Mouse (Mus musculus): ENCODE data around the gene Rsrp1. TPM values are rescaled to one million over a fixed set of nuclear protein-coding genes. Genes with fewer than 3 reads are reported as not detected.

The Rsrp1 gene
- polyA plus RNA-seq, 1 experiment from 2014 or later, result 581 TPM

GRCm38 (mm10) chr4:134928464-134928836 lies 5.1 kb downstream of the Rsrp1 start:
- Histone ChIP-seq H3K27me3 (ENCODE audit: control insufficient read depth, insufficient read depth, low read depth, low read length) (no peaks in the 10 kb centered on the region), H3K9me3 (replicated peaks; ENCODE audit: control insufficient read depth, low read length, poor library complexity, severe bottlenecking) (no peaks in the 10 kb centered on the region), H3K9ac (ENCODE audit: low read depth, low read length) (no peak overlapping the region), H3K27ac (ENCODE audit: low read length) (no peak overlapping the region), H3K36me3 (ENCODE audit: control insufficient read depth, insufficient read depth, low read length) (peaks cover 24% of the 10 kb centered on the region), H3K4me1 (ENCODE audit: control insufficient read depth, insufficient read depth, low read length) (peaks cover 29% of the 10 kb centered on the region), H3K4me3 (ENCODE audit: low read depth, low read length) (no peak overlapping the region), H3K4me2 (ENCODE audit: low read length) (no peak overlapping the region)
- ATAC-seq, result no peak
- WGBS, result 93% methylated on average over 1 of the region's 1 CpGs

DNA sequence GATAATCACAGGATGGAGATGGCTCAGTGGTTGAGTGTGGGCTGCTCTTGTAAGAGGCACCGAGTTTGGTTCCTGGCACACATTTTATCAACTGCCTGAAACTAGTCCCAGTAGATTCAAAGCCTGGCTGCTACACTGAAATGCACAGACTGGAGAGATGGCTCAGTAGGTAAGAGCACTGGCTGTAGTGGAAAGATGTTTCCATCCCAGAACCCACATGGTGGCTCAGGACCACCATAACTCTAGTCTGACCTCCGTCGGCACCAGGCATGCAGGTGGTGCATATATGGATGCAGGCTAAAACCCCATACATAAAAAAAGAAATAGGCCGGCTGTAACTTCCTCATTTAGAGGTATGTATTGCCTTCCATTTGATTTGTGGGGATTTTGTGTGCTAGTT lies 6.1 kb downstream of the Rsrp1 start:
- no peak overlapping the region for H3K27ac ChIP-seq (ENCODE audit: low read length)
- no peak for ATAC-seq
- H3K4me2 ChIP-seq (ENCODE audit: low read length), result no peak overlapping the region
- H3K4me3 ChIP-seq (ENCODE audit: low read depth, low read length), result no peak overlapping the region
- no peak overlapping the region for H3K9ac ChIP-seq (ENCODE audit: low read depth, low read length)
- peaks cover 30% of the 10 kb centered on the region for H3K36me3 ChIP-seq (ENCODE audit: control insufficient read depth, insufficient read depth, low read length)
- H3K27me3 ChIP-seq (ENCODE audit: control insufficient read depth, insufficient read depth, low read depth, low read length), result no peaks in the 10 kb centered on the region
- peaks cover 29% of the 10 kb centered on the region for H3K4me1 ChIP-seq (ENCODE audit: control insufficient read depth, insufficient read depth, low read length)
- 89% methylated on average over 4 of the region's 4 CpGs for WGBS
- H3K9me3 ChIP-seq (replicated peaks; ENCODE audit: control insufficient read depth, low read length, poor library complexity, severe bottlenecking), result no peaks in the 10 kb centered on the region

DNA sequence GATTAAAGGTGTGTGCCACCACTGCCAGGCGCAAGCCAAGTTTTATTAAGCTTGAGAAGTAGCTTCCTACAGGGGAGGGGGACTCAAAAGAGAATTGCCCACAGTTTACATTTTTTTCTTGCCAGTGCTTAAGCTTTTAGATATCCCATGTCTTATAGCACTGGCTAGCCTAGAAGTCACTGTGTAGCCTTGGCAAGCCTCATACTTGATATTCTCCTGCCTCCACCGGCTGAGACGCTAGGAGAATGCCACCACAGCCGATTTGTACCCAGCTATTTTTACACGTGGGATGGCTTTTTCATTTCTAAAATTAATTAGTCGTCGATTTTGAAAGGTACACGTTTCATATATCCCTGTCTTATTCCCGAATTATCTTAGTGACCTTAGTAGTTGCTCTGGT lies 6.8 kb downstream of the Rsrp1 start:
- Histone ChIP-seq H3K36me3 (ENCODE audit: control insufficient read depth, insufficient read depth, low read length) (peaks cover 31% of the 10 kb centered on the region), H3K4me3 (ENCODE audit: low read depth, low read length) (peak overlapping the region; percentile 97), H3K27ac (ENCODE audit: low read length) (peak overlapping the region; percentile 62), H3K4me1 (ENCODE audit: control insufficient read depth, insufficient read depth, low read length) (peaks cover 23% of the 10 kb centered on the region), H3K4me2 (ENCODE audit: low read length) (peak overlapping the region; percentile 95), H3K9me3 (replicated peaks; ENCODE audit: control insufficient read depth, low read length, poor library complexity, severe bottlenecking) (no peaks in the 10 kb centered on the region), H3K27me3 (ENCODE audit: control insufficient read depth, insufficient read depth, low read depth, low read length) (no peaks in the 10 kb centered on the region), H3K9ac (ENCODE audit: low read depth, low read length) (peak overlapping the region; percentile 50; the same call in 1 of the 2 replicates)
- ATAC-seq, result peak; percentile 43; the same call in 1 of the 2 replicates
- 27% methylated on average over 9 of the region's 9 CpGs for whole genome bisulfite sequencing

GRCm38 (mm10) chr4:134930684-134931481 lies 7.5 kb downstream of the Rsrp1 start, which contains the start of gene Syf2:
Syf2 (plus strand) TSS chr4:134930898.
- Histone ChIP-seq H3K27me3 (ENCODE audit: control insufficient read depth, insufficient read depth, low read depth, low read length) (no peaks in the 10 kb centered on the region), H3K36me3 (ENCODE audit: control insufficient read depth, insufficient read depth, low read length) (peaks cover 29% of the 10 kb centered on the region), H3K4me1 (ENCODE audit: control insufficient read depth, insufficient read depth, low read length) (peaks cover 16% of the 10 kb centered on the region), H3K4me2 (ENCODE audit: low read length) (peak within 1 kb of the TSS; percentile 95), H3K27ac (ENCODE audit: low read length) (peak within 1 kb of the TSS; percentile 86), H3K9me3 (replicated peaks; ENCODE audit: control insufficient read depth, low read length, poor library complexity, severe bottlenecking) (no peaks in the 10 kb centered on the region), H3K4me3 (ENCODE audit: low read depth, low read length) (peak within 1 kb of the TSS; percentile 97), H3K9ac (ENCODE audit: low read depth, low read length) (peak within 1 kb of the TSS; percentile 84)
- WGBS, result under 1% methylated on average over 62 of the region's 68 CpGs
- peak; percentile 97 for ATAC-seq

DNA sequence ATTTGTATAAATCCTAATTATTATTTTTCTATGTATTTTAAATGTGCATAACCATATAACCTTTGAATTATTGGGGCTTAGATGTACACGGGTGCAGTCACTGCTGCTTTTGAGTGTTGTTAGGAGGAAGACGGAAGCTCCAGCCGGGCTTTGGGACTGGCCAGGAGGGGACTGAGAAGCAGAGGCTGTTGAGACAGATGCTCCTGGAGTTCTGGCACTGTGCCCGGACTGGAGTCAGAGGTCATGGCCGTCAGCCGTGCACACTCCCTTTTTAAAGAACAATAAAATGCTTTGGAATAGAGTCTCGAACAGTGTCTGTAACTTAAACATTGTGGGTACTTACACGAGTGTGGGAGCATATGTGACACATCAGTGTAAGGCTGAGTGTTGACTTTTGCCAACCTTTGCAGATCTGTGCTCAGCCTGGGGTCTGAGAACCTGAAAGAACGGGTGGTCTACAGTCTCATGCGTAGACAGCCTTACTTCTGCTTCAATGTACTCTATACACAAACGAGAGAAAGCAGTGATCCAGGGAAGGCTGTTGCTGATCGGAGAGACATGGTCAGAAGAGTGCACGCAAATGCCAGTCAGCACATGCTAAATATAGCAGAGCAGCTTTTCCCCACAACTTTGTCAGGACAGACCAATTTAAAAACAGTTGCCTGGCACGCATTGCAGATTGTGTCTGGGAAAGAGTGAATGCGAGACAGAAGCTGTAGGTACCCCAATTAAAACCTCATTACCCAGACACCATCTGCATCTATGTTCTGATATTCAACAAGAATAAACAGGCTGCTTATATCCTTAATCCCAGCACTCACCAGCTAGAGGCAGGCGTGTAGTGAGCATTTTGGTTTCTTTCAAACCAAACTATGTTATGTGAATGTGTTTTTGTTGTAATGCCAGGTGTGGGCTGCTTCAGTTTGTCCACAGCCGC lies 14.1 kb downstream of the Rsrp1 start:
- Histone ChIP-seq H3K4me3 (ENCODE audit: low read depth, low read length) (no peak overlapping the region), H3K36me3 (ENCODE audit: control insufficient read depth, insufficient read depth, low read length) (peaks cover 26% of the 10 kb centered on the region), H3K27me3 (ENCODE audit: control insufficient read depth, insufficient read depth, low read depth, low read length) (peaks cover 5% of the 10 kb centered on the region), H3K9ac (ENCODE audit: low read depth, low read length) (no peak overlapping the region), H3K4me2 (ENCODE audit: low read length) (no peak overlapping the region), H3K9me3 (replicated peaks; ENCODE audit: control insufficient read depth, low read length, poor library complexity, severe bottlenecking) (no peaks in the 10 kb centered on the region), H3K4me1 (ENCODE audit: control insufficient read depth, insufficient read depth, low read length) (no peaks in the 10 kb centered on the region), H3K27ac (ENCODE audit: low read length) (no peak overlapping the region)
- no peak for ATAC-seq
- WGBS, result 62% methylated on average over 17 of the region's 17 CpGs

GRCm38 (mm10) chr4:134939900-134940299 lies 16.5 kb downstream of the Rsrp1 start:
- no peaks in the 10 kb centered on the region for H3K4me1 ChIP-seq (ENCODE audit: control insufficient read depth, insufficient read depth, low read length)
- no peak for ATAC-seq
- no peak overlapping the region for H3K27ac ChIP-seq (ENCODE audit: low read length)
- 55% methylated on average over 9 of the region's 9 CpGs for WGBS
- no peaks in the 10 kb centered on the region for H3K9me3 ChIP-seq (replicated peaks; ENCODE audit: control insufficient read depth, low read length, poor library complexity, severe bottlenecking)
- peaks cover 5% of the 10 kb centered on the region for H3K27me3 ChIP-seq (ENCODE audit: control insufficient read depth, insufficient read depth, low read depth, low read length)
- H3K36me3 ChIP-seq (ENCODE audit: control insufficient read depth, insufficient read depth, low read length), result peaks cover 15% of the 10 kb centered on the region
- H3K9ac ChIP-seq (ENCODE audit: low read depth, low read length), result no peak overlapping the region
- H3K4me2 ChIP-seq (ENCODE audit: low read length), result no peak overlapping the region
- no peak overlapping the region for H3K4me3 ChIP-seq (ENCODE audit: low read depth, low read length)

DNA sequence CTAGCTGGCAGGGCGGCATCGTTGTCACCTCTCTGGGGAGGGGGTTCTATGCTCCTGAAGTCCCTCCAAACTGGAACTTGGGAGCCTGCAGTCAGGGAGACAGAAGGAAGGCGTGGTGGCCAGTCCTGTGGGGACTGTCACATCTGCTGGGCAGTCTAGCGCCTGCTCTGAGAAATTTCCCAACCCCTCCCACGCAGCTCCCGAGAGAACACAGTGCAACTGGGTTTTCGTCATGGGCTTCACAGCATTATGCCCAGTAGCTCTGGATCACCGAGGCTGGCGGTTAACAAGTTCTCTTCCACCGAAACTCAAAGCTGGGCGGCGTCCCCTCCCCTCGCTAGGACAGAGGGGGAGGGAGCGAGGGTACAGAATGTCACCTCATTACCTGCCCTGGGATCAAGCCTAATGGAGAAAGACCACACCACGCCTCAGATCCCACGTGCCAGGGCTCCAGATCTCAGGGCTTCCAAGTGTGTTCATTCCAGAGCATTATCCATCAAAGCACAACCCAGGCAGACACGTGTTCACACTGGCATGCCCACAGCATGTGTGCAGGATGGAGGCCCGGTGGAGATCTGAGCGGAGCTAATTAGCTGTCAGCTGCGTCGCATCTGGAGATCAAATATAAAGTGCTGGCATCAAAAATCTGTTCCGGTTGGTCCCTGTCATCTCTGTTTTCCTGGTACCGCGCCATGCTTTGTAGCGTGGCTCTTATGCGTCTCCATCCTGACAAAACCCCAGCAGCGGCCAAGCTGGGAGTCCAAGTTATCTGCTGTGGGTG lies 20.6 kb downstream of the Rsrp1 start:
- Histone ChIP-seq H3K9ac (ENCODE audit: low read depth, low read length) (peak overlapping the region; percentile 3; the same call in 1 of the 2 replicates), H3K4me2 (ENCODE audit: low read length) (no peak overlapping the region), H3K9me3 (replicated peaks; ENCODE audit: control insufficient read depth, low read length, poor library complexity, severe bottlenecking) (no peaks in the 10 kb centered on the region), H3K4me3 (ENCODE audit: low read depth, low read length) (no peak overlapping the region), H3K4me1 (ENCODE audit: control insufficient read depth, insufficient read depth, low read length) (peaks cover 5% of the 10 kb centered on the region; the same call in 1 of the 2 replicates), H3K27ac (ENCODE audit: low read length) (no peak overlapping the region), H3K27me3 (ENCODE audit: control insufficient read depth, insufficient read depth, low read depth, low read length) (peaks cover 5% of the 10 kb centered on the region), H3K36me3 (ENCODE audit: control insufficient read depth, insufficient read depth, low read length) (no peaks in the 10 kb centered on the region)
- WGBS, result 44% methylated on average over 27 of the region's 27 CpGs
- ATAC-seq, result no peak

- H3K27me3 ChIP-seq (ENCODE audit: control insufficient read depth, insufficient read depth, low read depth, low read length), result peaks cover 2% of the 10 kb centered on the region; the same call in 1 of the 2 replicates
- 15% methylated on average over 17 of the region's 17 CpGs for whole genome bisulfite sequencing
- peaks cover 5% of the 10 kb centered on the region; the same call in 1 of the 2 replicates for H3K4me1 ChIP-seq (ENCODE audit: control insufficient read depth, insufficient read depth, low read length)
- no peak for ATAC-seq
- H3K36me3 ChIP-seq (ENCODE audit: control insufficient read depth, insufficient read depth, low read length), result no peaks in the 10 kb centered on the region
- peak overlapping the region; percentile 53 for H3K4me2 ChIP-seq (ENCODE audit: low read length)
- peak overlapping the region; percentile 8; the same call in 1 of the 2 replicates for H3K4me3 ChIP-seq (ENCODE audit: low read depth, low read length)
- no peak overlapping the region for H3K9ac ChIP-seq (ENCODE audit: low read depth, low read length)
- H3K9me3 ChIP-seq (replicated peaks; ENCODE audit: control insufficient read depth, low read length, poor library complexity, severe bottlenecking), result no peaks in the 10 kb centered on the region
- H3K27ac ChIP-seq (ENCODE audit: low read length), result no peak overlapping the region
These were observed 22.8 kb downstream of the Rsrp1 start for GRCm38 (mm10) chr4:134946024-134946744.
